Mouse (Mus musculus): Measurements from ENCODE around the gene Plac8.
A peak's percentile ranks its signal among the peaks of the same experiment; 100 is the strongest.

DNA sequence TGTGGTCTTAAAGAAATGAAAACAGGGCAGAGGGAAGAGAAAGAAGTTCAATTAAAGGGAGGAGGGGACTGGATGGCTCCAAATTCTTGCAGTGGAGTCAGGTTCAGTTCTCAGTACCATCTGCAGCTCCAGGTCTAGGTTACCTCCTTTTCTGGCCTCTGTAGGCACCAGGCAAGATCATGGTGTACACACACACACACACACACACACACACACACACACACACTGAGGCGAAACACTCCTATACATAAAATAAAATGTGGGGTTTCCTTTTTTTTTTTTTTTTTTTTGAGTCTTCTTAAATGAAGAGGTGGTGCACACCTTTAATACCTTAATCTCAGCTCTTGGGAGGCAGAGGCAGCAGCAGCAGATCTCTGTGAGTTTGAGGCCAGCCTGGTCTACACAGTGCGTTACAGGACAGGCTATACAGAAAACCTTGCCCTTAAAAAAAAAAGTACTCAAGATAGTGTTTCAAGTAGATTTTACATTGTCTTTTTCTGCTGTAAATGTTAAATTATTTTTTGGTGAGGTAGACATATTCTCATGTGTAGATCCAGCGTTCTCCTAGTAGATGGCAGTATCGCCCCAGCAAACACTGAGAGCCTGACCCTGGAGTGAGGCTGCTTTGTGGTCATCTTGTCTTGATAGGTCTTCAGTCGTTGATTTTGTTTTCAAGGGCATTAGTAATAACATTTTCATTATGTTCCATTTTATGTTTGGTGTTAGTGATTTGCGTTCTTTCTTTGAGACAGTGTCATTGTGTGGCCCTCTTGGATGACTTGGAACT lies 25.6 kb downstream of the Plac8 start:
- peak; percentile 57 for TF ChIP-seq CTCF (IDR thresholded peaks at IDR 0.05)
- TF ChIP-seq POLR2A (IDR thresholded peaks at IDR 0.05; ENCODE audit: insufficient read depth, low read depth, low read length), result no peak
- no peak for TF ChIP-seq EP300 (IDR thresholded peaks at IDR 0.05; ENCODE audit: insufficient read depth, low read depth, low read length)

Measured in heart, adult 2 months (tissue).